Mouse (Mus musculus) activated CD4-positive, CD25-positive, alpha-beta regulatory T cell (primary cell): Measurements from ENCODE around the gene E030030I06Rik. TPM values are rescaled to one million over a fixed set of nuclear protein-coding genes. Genes with fewer than 3 reads are reported as not detected.

Experiments used
- polyA plus RNA-seq, 2 experiments: library from polyadenylated mRNA; unstranded; fragments of 100-300 nt; shearing (Covaris generic); gene quantifications; one replicate each; pipeline ENCODE4 v1.2.1; 2017

The E030030I06Rik gene
- polyA plus RNA-seq: 10 to 100 TPM; 16.0 to 18.6 TPM

DNA sequence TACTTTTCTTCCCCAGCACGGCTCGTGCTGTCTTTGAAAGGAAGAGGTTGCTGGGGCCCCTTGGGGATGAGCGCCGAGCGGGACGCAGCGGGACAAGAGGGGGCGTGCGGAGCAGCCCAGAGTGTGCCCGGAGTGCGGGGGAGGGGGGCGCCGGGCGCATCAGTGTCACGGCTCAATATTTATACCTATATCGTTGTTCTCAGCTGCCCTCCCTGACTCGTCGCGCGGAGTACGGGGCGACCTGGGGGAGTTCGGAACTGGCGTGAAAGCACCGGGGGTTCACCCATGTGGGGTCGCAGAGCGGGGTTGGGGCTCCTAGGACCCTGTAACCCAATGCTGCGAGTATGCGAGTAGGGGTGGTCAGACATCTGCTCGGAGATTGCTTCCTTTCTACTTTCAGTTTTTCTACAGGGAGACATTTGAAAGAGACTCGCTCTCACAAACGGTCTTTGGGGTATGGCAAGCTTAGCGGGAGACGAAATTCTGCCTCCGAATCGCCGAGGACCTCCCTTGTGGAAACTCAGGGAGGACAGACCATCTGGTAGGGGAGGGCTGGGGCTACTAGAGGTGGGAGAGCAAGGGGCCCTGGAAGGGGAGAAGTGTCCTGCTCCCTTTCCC is at the start of gene E030030I06Rik:
Gene E030030I06Rik, minus strand, starts transcription at position 198 of the 618 bp plus-strand sequence.

DNA sequence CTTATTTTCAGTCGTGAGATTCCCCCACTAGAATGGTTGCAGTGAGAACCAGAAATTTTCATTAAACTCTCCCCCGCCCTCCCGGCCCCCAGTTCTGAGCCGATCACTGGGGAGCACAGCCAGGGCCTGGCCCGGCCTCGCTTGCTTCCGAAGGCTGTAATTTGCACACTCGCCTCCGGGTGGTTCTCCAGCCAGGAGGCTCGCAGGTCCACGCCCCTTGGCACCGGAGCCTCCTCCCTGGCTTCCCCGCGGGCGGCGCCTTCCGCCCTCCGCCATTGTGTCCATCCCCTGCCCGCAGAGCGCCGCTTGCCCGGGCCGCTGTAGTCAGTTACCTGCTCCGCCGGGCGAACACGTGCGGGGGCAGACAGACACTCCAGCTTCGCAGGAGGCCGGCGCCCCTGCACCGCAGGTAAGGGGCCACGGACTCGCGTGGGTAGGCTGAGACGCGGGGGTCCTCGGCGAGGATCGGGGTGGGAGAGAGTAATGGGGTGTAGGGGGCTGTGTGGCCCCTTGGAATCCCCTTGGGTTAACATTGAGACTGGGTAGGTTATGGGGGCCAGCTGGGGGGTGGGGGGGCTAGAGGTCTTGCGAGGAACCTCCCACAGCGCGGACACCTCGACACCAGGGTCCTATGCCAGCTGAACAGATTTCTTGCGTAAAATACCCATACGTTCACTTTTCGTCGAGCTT is 9.4 kb upstream of the E030030I06Rik start, which contains the start of the genes Raet1e and H60b:
Gene Raet1e, plus strand, starts transcription at position 260 of the 690 bp plus-strand sequence.
Gene H60b, plus strand, starts transcription at position 277 of the 690 bp plus-strand sequence.

DNA sequence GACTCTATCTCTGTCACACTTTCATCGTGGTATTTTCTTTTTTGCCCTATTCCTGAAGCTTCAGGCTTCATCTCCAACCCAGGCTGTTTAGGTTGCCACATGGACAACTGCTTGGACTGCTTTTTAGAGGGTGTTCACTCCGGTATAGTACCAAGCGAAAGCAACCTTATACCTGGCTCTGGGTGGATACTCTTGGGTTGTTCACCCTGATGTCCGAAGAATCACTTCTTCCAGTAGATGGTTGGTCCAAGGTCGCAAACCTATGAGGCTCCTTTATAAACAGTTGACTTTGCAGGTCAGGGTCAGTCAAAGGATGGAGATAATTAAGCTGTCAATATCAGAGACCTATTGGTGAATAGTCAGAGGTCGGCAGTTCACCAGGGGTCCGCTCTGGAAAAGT is 81.1 kb downstream of the E030030I06Rik start, which contains the start of gene 4930444G20Rik:
Gene 4930444G20Rik, minus strand, starts transcription at position 101 of the 400 bp plus-strand sequence.

Other genes starting within 250 kb of the E030030I06Rik start
- not detected for gene 4930444G20Rik, start 81.2 kb downstream of the E030030I06Rik start, polyA plus RNA-seq
- gene Raet1e, start 9.3 kb upstream of the E030030I06Rik start, polyA plus RNA-seq: under 1 TPM; 0.45 TPM
- gene H60b, start 9.3 kb upstream of the E030030I06Rik start, polyA plus RNA-seq: 1 to 10 TPM; 4.6 to 6.9 TPM
- gene Raet1d, start 211.3 kb upstream of the E030030I06Rik start, polyA plus RNA-seq: under 1 TPM; 0.33 to 0.60 TPM